Mouse (Mus musculus) cerebellum, adult 2 months (tissue): ENCODE data around the gene Lif.

Experiments used
- CTCF ChIP-seq: fragments of 200-500 bp; IDR thresholded peaks from 2 replicates; pipeline ENCODE4 v1.5.1; 2011; ENCODE audit warnings: low read depth, mild to moderate bottlenecking, control low read depth, low read length, moderate library complexity, borderline replicate concordance; ENCODE audit not compliant: insufficient read depth
- POLR2A ChIP-seq: fragments of 200-500 bp; IDR thresholded peaks from 2 replicates; pipeline ENCODE4 v1.6.1; 2011; ENCODE audit warnings: low read length, control low read depth, borderline replicate concordance; ENCODE audit not compliant: insufficient read depth

- no peak for TF ChIP-seq POLR2A
- TF ChIP-seq CTCF = no peak
Measured at GRCm38 (mm10) chr11:4296610-4297275, 39.4 kb downstream of the Lif start.
